Mouse (Mus musculus) mesoderm, embryonic 11.5 days (tissue): ENCODE results near the gene Tmeff1.

Experiments
- DNase-seq: peaks from one replicate; pipeline ENCODE4 v3.0.0-alpha.2; 2012; ENCODE audit warnings: low read depth, low spot score

Gene Tmeff1

DNA sequence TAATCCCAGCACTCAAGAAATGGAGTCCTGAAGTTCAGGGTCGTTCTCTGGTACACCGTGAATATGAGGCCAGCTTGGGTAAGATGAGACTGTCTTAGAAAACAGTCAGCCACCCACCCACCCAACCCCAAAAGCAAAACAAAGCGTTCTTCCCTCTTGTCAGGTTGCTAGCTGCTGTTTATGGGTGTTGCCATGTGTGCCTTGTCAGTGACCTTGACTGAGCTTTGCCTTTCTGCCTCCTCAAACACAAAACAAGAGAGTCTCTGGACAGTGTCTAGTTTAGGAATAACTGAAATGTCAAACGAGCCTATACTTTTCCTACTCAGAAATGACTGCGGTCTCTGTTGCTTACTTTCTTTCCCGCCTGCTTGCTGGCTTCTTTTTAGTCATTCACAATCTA, 37.3 kb downstream of the Tmeff1 start:
- no peak for DNase-seq

DNA sequence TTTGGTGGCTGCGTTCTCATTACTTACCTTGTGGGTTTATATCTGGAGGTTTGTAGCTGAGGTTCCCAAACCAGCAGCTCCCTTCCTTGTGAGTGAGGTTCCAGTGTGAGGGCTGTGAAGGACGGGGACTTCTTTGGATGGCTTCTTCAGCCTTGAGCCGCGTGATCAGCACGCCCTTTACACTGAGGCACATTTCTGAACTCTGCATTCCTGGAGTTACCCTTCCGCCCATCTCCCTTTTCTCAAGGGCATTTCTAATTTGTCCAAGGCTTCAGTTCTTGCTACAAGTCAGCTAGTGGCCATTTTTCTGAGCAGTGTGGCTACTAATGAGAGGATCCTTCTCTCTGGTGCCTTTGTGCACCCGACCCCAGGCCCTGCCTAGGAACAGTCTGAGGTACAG, 38.0 kb downstream of the Tmeff1 start:
- no peak for DNase-seq

DNA sequence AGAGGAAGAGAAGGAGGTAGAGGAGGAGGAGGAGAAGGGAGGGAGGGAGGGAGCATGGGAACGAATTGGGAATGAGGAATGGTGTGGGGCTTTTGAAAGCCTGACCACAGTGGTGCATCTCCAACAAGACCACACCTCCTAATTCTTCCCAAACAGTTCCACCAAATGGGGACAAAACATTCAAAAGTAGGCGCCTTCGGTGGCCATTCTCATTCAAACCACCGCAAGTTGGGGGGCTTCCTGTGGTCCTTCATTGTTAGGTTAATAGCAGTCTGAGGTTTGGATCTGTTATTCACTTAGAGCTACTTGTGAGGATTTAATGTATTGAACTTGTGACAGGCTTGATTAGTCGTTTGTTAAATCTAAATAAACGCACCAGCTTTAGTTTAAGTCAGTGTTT, 40.0 kb downstream of the Tmeff1 start:
- DNase-seq = no peak

DNA sequence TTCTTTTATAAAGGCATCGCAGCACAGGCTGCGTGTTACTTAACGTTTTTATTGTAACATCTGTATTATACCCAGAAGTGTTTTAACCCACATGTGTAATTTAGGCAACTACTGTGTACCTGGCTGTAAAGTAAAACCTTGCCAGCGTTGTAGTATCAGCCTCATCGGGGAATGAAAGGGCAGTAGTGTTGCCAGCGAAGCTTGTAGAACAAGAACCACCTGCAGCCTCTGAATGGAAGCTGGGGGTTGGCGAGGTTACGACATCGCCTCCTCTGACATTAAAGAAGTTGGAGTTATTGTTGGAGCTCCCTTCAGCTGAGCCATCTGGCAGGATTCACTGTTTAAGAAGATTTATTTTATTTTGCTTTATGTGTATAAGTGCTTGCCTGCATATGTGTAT, 40.9 kb downstream of the Tmeff1 start:
- no peak for DNase-seq

DNA sequence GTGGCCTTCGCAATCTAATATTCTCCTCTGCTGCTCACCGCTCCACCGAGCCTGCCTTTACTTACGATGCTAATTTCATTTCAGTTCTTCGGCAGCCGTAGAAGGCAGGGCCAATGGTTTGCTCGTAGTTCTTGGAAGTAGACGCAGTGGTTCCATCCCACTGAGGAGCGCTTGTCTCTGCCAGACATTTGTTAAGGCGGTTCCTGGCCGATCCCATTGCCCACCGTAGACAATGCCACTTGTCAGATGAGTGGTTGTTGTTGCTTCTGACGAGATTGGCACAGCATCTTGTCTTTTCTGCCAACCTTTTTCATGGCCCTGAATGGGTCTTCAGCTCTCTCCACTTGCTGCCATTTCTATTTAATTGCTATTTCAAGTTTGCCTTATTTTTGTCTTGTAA, 44.5 kb downstream of the Tmeff1 start:
- no peak for DNase-seq

DNA sequence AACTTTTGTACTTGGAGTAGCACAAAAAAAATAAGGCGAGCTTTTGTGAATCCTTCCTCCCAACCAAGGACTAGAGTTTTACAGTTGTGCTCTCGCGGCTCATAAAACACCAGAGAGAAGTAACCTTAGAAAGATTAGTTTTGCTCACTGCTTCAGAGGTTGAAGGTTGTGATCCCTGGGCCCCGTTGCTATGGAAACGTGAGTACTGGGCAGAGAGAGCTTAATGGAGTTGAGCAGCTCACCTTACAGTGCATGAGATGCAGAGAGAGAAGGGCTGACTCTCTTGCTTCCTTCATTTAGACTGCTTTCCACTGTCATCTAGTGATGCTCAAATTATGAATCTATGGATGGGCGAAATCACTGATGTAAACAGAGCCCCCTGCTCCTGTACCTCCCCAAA, 48.6 kb downstream of the Tmeff1 start:
- DNase-seq = peak; percentile 74

DNA sequence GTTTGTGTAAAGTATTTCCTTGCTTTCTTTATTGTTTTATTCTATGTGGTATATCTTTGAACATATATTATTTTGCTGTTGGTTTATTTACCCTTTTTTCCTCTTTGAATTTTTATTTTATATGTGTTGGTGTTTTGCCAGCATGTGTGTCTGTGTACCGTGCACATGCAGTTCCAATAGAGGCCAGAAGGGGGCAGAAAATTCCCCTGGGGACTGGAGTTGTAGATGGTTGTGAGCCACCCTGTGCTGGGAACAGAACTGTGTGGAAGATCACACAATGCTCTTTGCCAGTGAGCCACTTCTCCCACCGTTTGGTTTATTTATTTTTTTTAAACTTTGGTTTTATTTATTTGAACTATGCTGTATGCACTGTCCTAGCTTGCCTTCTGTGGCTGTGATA, 49.1 kb downstream of the Tmeff1 start:
- DNase-seq = peak; percentile 37

DNA sequence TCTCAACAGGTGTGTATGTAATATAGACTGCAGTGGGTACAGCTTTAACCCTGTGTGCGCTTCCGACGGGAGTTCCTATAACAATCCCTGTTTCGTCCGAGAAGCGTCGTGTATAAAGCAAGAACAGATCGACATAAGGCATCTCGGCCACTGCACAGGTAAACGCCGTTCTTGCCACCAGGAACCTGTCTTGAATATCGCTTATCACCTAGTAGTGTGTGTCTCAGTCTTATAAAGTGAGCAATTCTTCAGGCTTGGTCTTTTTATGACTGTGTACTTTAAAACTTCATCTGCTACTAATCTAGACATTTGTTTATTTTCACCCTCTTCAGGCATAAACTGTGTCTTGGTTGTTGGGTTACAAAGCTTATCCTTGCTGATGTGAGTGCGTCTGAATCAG, 51.9 kb downstream of the Tmeff1 start:
- DNase-seq = no peak

DNA sequence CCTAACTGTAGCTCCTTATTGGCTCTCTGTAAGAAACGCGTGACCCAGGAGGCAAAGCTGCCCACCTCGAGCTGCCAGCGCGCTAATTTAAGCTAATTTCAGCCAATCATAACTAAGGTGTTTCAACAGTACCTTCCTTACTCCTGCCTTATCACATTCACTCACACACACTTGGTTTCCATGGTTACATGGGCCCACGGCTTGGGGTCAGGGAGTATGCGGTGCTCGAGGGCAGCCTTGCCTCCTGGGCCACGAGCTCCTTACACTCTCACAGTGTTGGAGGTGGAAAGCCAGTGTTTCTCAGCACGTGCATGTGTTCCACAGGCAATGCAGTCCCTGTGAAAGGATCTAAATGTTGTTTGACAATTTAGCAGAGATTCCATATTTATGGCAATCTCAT, 53.2 kb downstream of the Tmeff1 start:
- DNase-seq = no peak

DNA sequence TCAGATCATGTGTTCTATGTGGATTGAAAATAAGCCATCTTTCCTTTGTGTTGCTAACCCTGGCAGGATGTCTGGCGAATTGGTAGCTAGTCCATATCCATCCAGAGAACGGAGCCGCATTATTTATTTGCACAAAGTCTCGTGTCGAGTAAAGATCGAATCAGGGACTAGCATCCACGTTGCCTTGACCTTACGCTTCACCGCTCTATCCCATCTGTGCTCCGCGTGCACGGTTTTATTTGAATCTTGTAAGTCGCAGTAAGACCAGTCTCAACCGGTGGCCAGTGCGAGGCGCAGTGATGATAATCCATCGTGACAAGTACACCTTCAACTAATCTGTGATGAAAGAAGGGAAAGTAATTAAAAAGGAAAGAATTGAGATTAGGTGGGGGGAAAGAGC, 54.5 kb downstream of the Tmeff1 start:
- DNase-seq = no peak

DNA sequence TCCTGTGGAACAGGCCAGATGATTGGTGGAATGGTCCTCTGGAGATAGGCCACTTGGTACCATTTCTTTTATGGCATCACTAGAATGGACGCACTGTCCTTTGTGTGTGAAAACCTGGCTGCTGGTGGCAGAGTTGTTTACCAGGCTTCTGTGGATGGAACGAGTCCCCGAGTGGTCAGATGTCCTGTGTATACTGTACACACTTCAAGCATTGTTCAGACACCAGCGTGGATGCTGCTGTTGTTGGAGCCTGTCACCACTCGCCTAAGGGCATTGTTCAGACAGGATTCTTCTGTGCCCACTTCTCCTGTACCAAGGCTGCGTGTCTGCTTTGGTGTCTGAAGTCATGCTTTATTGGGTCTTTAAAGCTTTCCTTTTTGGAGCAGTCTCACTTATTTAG, 58.8 kb downstream of the Tmeff1 start:
- no peak for DNase-seq

DNA sequence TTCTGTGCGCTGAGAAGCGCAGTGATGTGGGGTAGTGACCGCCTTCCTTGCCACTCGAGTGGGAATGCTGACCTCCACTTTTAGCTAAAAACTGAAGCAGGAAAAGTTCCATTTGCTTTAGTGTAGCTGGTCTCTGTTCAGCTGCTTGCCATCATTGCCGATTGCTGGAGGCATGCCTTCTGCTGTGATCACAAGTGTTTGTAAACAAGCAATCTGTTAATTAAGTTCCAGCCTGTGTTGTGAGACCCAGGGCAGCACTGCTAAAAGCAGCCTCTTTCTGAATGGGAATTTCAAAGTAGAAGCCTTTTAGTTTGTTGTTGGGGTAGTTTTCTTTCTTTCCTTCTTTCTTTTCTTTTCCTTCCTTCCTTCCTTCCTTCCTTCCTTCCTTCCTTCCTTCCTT, 61.2 kb downstream of the Tmeff1 start:
- no peak for DNase-seq

DNA sequence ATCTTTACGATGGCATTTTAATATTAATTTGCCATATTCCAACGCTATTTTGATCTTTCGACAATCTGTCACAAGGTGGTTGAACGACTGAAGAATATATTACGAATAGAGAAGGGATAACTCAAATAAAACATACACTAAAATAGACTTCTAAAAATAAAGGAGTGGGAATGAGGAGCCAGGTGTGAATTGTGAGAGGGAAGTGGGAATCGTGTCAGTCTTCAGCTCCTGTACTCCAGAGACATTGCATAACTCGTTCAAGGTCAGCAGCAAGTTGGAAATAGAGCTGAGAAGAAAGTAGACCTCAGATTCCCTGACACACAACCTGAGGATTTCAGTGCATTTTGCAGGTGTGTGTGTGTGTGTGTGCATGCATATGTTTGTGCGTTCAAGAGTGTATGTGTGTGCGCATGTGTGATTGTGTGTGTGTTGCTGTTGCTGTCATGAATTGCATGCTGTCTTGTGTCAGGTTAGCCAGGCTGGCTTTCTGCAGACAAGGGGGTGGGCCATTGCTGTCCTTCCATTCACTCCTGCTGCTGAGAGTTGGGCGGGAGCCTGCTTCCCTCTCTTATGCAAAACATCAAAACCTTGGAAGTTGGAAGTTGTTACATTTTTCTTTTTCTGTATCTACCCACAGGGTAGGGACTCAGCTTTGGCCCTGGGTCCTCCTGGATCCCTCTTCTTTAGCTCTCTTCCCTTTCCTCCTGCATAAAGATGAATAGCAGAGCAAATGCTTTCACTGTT, 65.8 kb downstream of the Tmeff1 start:
- DNase-seq = no peak

DNA sequence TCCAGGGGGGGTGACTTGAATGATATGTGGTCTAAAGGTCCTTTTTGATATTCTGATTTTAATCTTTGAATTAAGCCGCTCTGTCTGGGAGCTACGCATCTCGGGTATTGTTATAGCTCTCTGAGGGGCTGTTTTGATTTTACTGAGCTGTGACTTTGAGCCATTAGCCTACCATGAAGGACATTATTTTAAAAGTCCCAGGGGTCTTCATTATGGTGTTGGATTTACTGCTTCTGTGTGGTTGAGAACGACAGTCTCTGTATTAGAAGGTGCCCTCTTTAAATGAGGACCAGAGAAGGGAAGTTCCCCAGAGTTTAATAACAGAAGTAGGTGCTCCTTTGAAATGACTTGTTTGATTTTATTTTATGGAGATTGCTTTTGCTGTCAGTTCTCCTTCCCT, 69.1 kb downstream of the Tmeff1 start:
- DNase-seq = peak; percentile 11

DNA sequence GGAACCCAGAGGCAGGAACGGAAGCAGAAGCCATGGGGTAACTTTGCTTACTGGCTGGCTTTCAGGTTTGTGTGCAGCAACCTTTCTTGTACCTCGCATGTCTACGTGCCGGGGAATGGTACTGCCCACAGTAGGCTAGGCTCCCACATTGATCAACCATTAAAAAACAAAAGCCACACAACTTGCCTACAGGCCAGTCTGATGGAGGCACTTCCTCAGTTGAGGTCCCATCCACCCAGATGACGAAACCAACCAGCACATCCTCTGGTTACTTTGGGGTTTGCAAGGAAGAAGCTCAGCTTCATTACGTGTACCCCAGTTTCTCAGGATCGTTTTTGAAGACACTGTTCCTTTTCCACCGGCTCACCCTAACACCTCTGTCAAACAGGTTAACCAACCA, 71.6 kb downstream of the Tmeff1 start:
- DNase-seq = no peak

DNA sequence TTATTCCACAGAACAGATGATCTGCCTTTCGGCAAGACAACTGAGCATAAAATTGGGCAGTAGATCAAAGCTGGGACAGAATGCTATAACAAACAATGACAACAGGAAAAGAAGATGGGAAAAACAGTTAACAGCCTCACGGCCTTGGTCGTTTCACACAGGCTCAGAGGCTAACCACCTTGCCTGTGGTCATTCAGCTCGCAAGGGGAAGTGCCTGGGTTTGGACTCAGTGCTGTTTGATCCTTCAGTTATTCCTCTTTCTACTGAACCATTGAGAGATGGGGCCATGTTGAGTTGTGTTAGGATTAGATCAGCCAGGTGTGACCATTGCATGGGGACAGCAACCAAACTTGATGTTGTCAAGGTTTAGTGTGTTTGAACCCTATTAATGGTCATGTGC, 75.2 kb downstream of the Tmeff1 start:
- DNase-seq = no peak

DNA sequence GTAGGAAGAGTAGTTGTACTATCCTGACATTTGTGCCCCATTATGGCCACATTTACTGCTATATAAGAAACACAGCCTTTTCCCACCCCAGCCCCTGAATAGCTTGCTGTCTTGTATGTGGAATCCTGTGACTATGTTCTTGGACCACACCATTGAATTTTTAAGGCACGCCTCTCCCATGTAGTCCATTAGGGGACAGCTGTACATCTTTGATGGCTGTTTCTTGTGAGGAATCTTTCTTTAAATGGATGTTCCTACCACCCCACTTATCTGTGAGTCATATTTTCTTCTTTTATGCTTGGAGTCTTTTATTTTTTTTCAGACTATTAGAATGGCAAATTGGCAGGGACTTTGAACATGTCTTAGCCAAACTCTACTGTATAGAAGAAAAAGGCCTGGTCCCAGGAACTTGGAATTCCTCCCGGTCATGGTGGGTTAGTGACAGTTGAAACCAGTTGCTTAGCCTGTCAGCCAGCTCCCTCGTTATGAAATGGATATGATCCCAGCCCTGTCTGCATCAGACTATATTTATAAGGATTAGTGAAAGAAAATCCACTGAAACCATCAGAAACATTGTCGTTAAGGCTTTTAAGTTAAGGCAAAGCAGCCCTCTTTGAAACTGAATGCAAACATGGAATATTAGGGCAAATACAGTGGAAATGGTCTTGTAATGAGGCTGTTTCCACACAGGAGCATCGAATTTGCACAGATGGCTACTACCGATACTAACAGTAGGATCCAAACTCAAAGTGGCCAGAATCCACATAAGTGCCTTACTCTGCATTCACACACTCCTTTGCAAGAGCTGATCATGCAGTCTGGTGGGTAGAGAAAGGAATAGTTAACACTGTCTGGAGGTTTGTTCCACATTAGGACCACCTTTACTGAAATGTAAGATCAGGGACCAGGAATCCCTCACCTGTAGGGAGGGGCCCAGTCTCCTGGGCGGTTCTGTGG, 75.9 kb downstream of the Tmeff1 start:
- DNase-seq = no peak

DNA sequence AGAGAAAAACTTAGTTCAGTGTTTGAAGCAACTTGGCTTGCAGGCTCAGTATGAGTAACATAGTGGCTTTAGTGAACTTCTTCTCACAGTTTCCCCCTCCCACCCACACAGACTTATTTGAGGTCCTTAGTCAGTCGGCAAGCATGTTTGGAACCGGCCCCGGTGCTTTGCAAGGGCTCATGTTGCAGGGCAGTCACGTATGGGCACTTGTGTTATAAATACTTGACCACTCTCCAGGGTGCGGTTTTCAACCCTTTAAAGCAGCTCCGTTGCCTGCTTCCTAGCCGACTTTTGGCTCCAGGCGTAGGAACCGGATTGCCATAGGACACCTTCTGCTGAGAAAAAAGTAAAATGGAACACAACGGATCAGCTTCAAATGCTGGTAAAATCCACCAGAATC, 78.3 kb downstream of the Tmeff1 start, which contains the start of gene Cavin4:
Cavin4 (plus strand) TSS at position 244 of the 400 bp plus-strand sequence.
- no peak for DNase-seq

DNA sequence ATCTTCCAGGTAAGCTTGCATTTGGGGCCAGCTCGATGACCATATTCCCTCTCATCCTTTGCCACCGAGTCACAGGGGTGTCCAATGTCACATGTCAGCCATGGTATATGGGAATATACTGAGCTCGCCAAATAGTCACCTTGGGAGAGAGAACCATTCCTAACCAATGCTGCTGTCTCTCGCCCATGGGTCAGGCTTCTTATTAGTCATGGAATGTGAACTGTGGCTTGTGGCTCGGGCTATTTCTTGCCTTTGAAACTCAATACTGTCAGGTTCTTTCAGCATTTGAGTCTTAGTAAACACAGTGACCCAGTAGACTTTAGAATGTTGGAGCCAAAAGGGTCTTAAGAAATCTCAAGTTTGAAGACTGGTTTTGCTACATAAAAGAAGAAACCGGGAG, 79.0 kb downstream of the Tmeff1 start:
- no peak for DNase-seq

DNA sequence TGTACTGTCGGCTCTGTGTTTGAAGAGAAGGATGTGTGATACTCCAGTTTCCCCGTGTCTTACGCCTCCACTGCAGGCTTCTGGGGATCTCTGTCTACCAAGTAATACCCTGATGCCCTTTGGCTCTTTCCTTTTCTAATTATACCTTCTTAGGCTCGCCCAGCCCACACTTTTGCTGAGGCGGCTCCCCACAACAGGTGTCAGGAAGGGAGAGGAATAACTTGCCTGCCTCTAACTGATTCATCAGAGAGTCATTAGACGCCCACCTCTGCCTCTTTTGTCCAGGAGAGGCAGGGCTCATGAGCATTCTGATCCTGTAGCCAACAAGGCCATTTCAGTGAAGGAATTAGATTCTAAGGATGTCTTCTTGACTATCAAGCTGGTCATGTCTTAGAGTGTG, 82.3 kb downstream of the Tmeff1 start:
- no peak for DNase-seq

DNA sequence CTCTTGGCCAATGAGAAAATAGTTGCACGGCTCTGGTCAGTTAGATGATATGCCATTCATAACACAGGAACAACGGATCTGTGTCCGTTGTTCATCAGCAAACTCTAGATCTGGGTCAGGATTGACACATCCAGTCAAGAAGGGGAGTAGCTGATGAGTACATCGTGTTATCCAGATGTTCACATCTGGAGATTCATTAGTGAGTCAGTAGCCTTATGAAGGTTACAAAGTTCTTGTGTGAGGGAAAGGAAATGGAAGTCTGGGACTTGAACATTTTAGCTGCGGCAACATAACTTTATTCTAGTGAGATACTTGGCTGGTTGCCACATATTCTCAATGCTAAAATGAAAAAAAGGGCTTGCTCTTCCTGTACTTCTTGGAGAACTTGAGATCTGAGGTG, 87.9 kb downstream of the Tmeff1 start:
- DNase-seq = no peak

DNA sequence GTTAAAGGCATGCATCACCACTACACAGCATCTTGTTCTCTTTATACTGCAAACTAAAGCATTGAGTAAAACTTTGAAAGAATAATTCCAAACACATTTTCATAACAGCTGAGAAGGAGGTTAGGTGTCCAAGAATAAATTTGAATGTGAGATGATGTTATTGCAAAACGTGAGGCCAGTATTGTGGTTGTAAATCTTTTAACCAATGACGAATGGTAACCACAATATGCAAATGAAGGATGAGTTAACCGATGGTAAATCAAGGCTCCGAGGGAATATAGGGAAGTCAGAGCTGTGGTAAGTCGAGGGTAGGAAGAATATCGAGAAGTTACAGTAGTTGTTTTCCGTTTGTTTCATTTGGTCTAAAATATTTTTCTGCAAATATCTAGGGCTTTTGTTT, 89.4 kb downstream of the Tmeff1 start:
- no peak for DNase-seq
